Mouse (Mus musculus): ENCODE results near the gene Tmtc4. TPM values are rescaled to one million over a fixed set of nuclear protein-coding genes. Genes with fewer than 3 reads are reported as not detected.

Tmtc4 gene
- total RNA-seq (2022): 10 to 100 TPM in 2 of 4 experiments, 1 to 10 TPM in 2; 7.6 to 12.6 (median 9.5) TPM

GRCm38 (mm10) chr14:122983226-122984215 lies at the start of gene Tmtc4:
Gene Tmtc4, minus strand, starts transcription at chr14:122984035.
- DNase-seq (ENCODE audit: low spot score): peak; percentile 96

- DNase-seq (ENCODE audit: low spot score): no peak
Observed at GRCm38 (mm10) chr14:123032435-123032834, 48.6 kb upstream of the Tmtc4 start.

GRCm38 (mm10) chr14:123027876-123028275 lies 44.0 kb upstream of the Tmtc4 start:
- no peak for DNase-seq (ENCODE audit: low spot score)

- no peak for DNase-seq (ENCODE audit: low spot score)
Observed at GRCm38 (mm10) chr14:123022981-123023380, 39.1 kb upstream of the Tmtc4 start.

- no peak for DNase-seq (ENCODE audit: low spot score)
Observed at GRCm38 (mm10) chr14:123016310-123016709, 32.5 kb upstream of the Tmtc4 start.

- no peak for DNase-seq (ENCODE audit: low spot score)
Observed at GRCm38 (mm10) chr14:123015687-123016086, 31.9 kb upstream of the Tmtc4 start.

GRCm38 (mm10) chr14:123009108-123010018 lies 25.5 kb upstream of the Tmtc4 start:
- no peak for DNase-seq (ENCODE audit: low spot score)

GRCm38 (mm10) chr14:123008672-123009071 lies 24.8 kb upstream of the Tmtc4 start:
- DNase-seq (ENCODE audit: low spot score): no peak

- no peak for DNase-seq (ENCODE audit: low spot score)
Observed at GRCm38 (mm10) chr14:123003715-123004114, 19.9 kb upstream of the Tmtc4 start.

- DNase-seq (ENCODE audit: low spot score): no peak
Observed at GRCm38 (mm10) chr14:123001391-123001790, 17.6 kb upstream of the Tmtc4 start.

GRCm38 (mm10) chr14:122997465-122997864 lies 13.6 kb upstream of the Tmtc4 start:
- no peak for DNase-seq (ENCODE audit: low spot score)

GRCm38 (mm10) chr14:122993935-122994334 lies 10.1 kb upstream of the Tmtc4 start:
- DNase-seq (ENCODE audit: low spot score): no peak

GRCm38 (mm10) chr14:122992937-122993336 lies 9.1 kb upstream of the Tmtc4 start:
- DNase-seq (ENCODE audit: low spot score): no peak

- no peak for DNase-seq (ENCODE audit: low spot score)
Observed at GRCm38 (mm10) chr14:122990521-122991052, 6.8 kb upstream of the Tmtc4 start.

GRCm38 (mm10) chr14:122986404-122986803 lies 2.6 kb upstream of the Tmtc4 start:
- DNase-seq (ENCODE audit: low spot score): no peak

- DNase-seq (ENCODE audit: low spot score): peak; percentile 46
Observed at GRCm38 (mm10) chr14:122982571-122983225, 1.1 kb downstream of the Tmtc4 start.

GRCm38 (mm10) chr14:122981831-122982485 lies 1.9 kb downstream of the Tmtc4 start:
- DNase-seq (ENCODE audit: low spot score): no peak

- no peak for DNase-seq (ENCODE audit: low spot score)
Observed at GRCm38 (mm10) chr14:122978871-122979270, 5.0 kb downstream of the Tmtc4 start.

- DNase-seq (ENCODE audit: low spot score): no peak
Observed at GRCm38 (mm10) chr14:122977797-122978140, 6.1 kb downstream of the Tmtc4 start.

GRCm38 (mm10) chr14:122977056-122977796 lies 6.6 kb downstream of the Tmtc4 start:
- DNase-seq (ENCODE audit: low spot score): no peak
